Mouse (Mus musculus) heart, embryonic 15.5 days (tissue): Measurements from ENCODE around the gene Tspyl1. TPM values are rescaled to one million over a fixed set of nuclear protein-coding genes. Genes with fewer than 3 reads are reported as not detected.

ENCODE experiments used
- ATAC-seq: fragments of 200-750 bp; cut with Nextera tagmentation; replicated peaks from 2 replicates; pipeline ENCODE4 v1.8.0; 2017; ENCODE audit warnings: low read depth, moderate TSS enrichment; ENCODE audit not compliant: insufficient number of reproducible peaks, insufficient read depth, low FRiP score
- H3K27ac ChIP-seq: fragments of 300-500 bp; sonication (generic); 2 replicates; pipeline ENCODE4 v1.5.1; 2015; ENCODE audit warnings: mild to moderate bottlenecking, inconsistent platforms
- H3K27me3 ChIP-seq: fragments of 300-500 bp; sonication (generic); 2 replicates; pipeline ENCODE4 v1.6.1; 2015; ENCODE audit warnings: inconsistent platforms
- H3K36me3 ChIP-seq: fragments of 300-500 bp; sonication (generic); 2 replicates; pipeline ENCODE4 v1.6.1; 2015; ENCODE audit warnings: mild to moderate bottlenecking, inconsistent platforms
- H3K4me1 ChIP-seq: fragments of 300-500 bp; sonication (generic); replicated peaks from 2 replicates; pipeline ENCODE4 v1.6.1; 2015; ENCODE audit warnings: inconsistent platforms
- H3K4me2 ChIP-seq: fragments of 300-500 bp; sonication (generic); 2 replicates; pipeline ENCODE4 v1.6.1; 2015; ENCODE audit warnings: inconsistent platforms, mild to moderate bottlenecking, moderate library complexity
- H3K4me3 ChIP-seq: fragments of 300-500 bp; sonication (generic); 2 replicates; pipeline ENCODE4 v1.5.1; 2015; ENCODE audit warnings: mild to moderate bottlenecking, inconsistent platforms
- H3K9ac ChIP-seq: fragments of 300-500 bp; sonication (generic); 2 replicates; pipeline ENCODE4 v1.6.1; 2015; ENCODE audit warnings: mild to moderate bottlenecking, inconsistent platforms
- H3K9me3 ChIP-seq: fragments of 300-500 bp; sonication (generic); replicated peaks from 2 replicates; pipeline ENCODE4 v1.6.1; 2016; ENCODE audit warnings: inconsistent platforms
- WGBS: fragments of 180-500 bp; shearing (Covaris S2); methylation state at CpG from one replicate; pipeline ENCODE4 v1.1.7; 2015; ENCODE audit warnings: mixed read lengths; 5-methylcytosine and 5-hydroxymethylcytosine counted together
- polyA plus RNA-seq: library from polyadenylated mRNA; unstranded; fragments of >200 nt; fragmentation: Nextera tagmentation; extraction: Ambion mirVana; gene quantifications from 2 replicates; pipeline ENCODE4 v1.2.1, GENCODE M21; 2015

Gene Tspyl1
- polyA plus RNA-seq, 1 experiment from 2014 or later: 72.5 TPM

DNA sequence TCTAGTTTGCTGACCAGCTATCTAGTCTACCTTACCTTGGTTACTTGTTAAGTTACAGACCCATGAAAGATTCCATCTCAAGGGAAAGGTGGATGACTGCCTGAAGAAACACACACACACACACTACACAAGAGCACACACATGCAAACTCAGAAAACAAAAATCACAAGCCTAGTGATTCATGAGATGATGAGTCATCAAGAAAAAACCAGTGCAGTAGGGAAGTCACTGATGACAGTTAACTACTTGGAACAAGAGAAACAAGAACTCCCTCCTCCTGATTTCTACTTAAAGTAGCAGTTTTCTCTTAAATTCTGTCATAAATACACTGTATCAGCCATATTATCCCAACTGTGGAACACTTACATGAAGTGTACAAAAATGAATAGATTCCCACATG, 25.1 kb downstream of the Tspyl1 start:
- no peak overlapping the region for H3K4me3 ChIP-seq
- no peak for ATAC-seq
- H3K4me1 ChIP-seq: peaks cover 9% of the 10 kb centered on the region; the same call in 1 of the 2 replicates
- H3K9me3 ChIP-seq: no peaks in the 10 kb centered on the region
- H3K27ac ChIP-seq: no peak overlapping the region
- H3K36me3 ChIP-seq: no peaks in the 10 kb centered on the region
- no peaks in the 10 kb centered on the region for H3K27me3 ChIP-seq
- H3K4me2 ChIP-seq: no peak overlapping the region
- H3K9ac ChIP-seq: no peak overlapping the region

DNA sequence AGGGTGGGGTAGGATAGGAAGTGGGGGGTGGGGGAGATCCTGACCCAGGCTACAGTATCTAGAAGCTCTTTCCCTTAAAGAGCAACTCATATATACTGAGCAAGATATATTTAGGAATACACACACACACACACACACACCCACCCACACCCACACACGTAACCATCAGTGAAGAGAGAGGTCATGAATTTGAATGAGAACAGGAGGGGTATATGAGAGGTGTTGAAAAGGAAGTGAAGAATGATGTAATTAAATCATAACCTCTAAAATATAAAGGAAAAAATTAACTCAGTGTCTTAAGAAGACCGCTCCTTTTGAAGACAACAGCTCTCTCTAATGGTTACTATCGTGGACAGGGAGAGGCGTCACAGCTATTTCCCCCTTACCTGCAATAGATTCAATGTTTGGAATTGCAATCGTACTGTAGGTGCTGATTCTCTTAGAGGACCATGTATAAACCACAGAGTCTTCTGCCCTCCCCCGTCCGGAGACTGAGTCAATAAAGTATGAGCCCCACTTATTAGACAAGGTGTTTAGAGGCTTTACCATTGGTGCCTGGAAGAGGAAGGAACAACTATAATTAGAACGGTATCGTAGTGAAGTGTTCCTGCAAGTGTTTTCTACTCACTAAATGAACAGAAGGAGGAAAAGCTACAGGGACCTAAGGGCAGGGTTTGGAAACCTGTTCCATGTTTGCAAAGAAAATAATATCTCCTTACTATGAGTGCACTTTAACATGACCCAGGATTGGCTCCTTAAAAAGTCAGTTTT, 28.1 kb downstream of the Tspyl1 start:
- peak overlapping the region; percentile 36; the same call in 1 of the 2 replicates for H3K4me2 ChIP-seq
- no peak overlapping the region for H3K9ac ChIP-seq
- no peaks in the 10 kb centered on the region for H3K36me3 ChIP-seq
- no peak overlapping the region; the same call in 1 of the 2 replicates for H3K27ac ChIP-seq
- H3K27me3 ChIP-seq: no peaks in the 10 kb centered on the region
- H3K9me3 ChIP-seq: no peaks in the 10 kb centered on the region
- WGBS: 60% methylated on average over 9 of the region's 9 CpGs
- H3K4me3 ChIP-seq: no peak overlapping the region
- peaks cover 4% of the 10 kb centered on the region; the same call in 1 of the 2 replicates for H3K4me1 ChIP-seq
- ATAC-seq: no peak

DNA sequence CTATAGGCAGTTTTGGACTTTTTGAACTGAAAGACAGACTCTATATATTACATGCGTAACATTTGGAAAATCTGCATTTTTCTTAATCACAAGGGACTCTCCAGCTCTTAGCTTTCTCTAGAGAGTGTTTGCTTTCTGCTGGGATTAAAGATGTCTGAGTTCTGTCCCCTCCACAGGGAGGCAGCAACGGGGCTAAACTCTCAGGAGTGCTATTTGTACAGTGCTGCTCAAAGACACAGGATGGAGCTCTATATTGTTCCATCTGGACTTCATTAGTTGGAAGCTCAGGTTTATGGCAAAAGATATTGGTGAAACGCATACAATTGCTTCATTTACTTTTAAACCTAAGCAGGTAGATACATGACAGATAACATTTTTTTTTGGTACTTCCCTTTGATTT, 30.5 kb downstream of the Tspyl1 start:
- Histone ChIP-seq H3K9me3 (no peaks in the 10 kb centered on the region), H3K4me2 (no peak overlapping the region), H3K4me3 (no peak overlapping the region), H3K36me3 (no peaks in the 10 kb centered on the region), H3K4me1 (peaks cover 9% of the 10 kb centered on the region), H3K9ac (no peak overlapping the region), H3K27ac (no peak overlapping the region), H3K27me3 (no peaks in the 10 kb centered on the region)
- WGBS: 64% methylated on average over 3 of the region's 3 CpGs
- no peak for ATAC-seq

DNA sequence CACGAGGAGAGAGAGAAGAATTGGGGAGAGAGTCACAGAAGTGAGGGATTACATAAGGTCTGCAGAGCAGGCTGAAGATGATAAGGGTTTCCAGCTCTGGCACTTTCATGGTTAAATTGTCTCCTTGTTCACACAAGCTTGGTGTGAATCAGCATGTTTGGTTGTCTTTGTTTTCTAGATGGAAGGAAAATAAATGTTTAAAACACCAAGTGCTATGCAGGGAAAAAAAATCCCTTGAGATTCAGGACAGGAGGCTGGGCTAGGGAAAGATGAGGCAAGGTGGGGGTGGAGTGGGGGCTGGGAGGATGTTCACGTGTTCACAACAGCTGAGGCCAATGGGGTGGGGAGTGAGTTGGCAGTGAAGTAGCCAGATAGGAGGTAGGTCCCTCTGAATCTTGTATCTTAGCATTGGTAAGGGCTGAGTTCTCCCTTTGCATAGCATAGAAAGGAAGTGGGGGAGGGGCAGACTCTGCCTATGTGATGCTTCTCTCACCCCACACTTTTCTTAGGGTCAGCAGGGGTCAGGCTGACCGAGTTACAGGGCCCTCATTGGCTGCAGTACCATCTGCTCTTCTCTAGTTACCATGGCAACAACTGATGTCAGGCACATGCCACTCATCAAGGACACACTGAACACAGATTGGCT, 34.7 kb downstream of the Tspyl1 start:
- ATAC-seq: no peak; the same call in 1 of the 2 replicates
- 11% methylated on average over 3 of the region's 3 CpGs for WGBS
- Histone ChIP-seq H3K9me3 (no peaks in the 10 kb centered on the region), H3K36me3 (no peaks in the 10 kb centered on the region), H3K27ac (no peak overlapping the region), H3K27me3 (no peaks in the 10 kb centered on the region), H3K4me2 (no peak overlapping the region), H3K4me1 (peaks cover 5% of the 10 kb centered on the region; the same call in 1 of the 2 replicates), H3K9ac (no peak overlapping the region), H3K4me3 (no peak overlapping the region)

DNA sequence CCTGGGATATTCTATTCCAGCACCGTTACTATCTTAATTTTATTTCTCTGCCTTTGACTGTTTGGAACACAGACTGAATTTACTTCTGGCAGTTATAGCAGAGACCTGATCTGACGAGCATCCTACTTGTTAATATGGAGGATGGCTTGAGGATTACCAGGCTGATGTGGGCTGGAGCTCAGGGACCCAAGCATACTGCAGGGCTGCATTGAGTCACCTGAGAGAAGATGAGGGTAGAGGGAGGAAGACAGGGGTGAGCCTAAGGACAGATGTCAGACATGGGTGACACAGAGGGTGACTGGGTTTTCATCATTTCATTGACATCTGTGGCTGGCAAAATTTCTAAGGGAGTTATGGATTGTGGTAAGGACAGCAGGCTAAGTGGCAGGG, 35.2 kb downstream of the Tspyl1 start:
- Histone ChIP-seq H3K4me3 (no peak overlapping the region), H3K36me3 (no peaks in the 10 kb centered on the region), H3K4me1 (peaks cover 5% of the 10 kb centered on the region; the same call in 1 of the 2 replicates), H3K4me2 (no peak overlapping the region), H3K27me3 (no peaks in the 10 kb centered on the region), H3K27ac (no peak overlapping the region), H3K9me3 (no peaks in the 10 kb centered on the region), H3K9ac (no peak overlapping the region)
- no peak for ATAC-seq
- whole genome bisulfite sequencing: 46% methylated on average over 2 of the region's 2 CpGs

DNA sequence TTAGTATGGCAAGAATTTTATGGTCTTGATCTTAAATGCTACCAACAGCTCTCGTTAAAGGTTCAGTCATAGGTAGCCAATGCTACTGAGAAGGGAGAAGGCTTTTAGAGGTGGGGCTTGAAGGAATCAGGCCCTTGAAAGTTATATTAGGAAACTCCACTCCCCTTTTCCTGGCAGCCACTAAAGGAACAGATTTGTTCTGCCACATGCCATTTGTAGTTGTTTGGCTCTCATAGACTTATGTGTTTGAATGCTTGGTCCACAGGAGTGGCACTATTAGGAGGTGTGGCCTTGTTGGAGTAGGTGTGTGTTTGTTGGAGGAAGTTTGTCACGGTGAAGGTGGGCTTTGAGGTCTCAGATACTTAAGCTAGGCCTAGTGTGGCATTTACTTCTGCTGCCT, 38.8 kb downstream of the Tspyl1 start:
- H3K36me3 ChIP-seq: no peaks in the 10 kb centered on the region
- H3K9me3 ChIP-seq: no peaks in the 10 kb centered on the region
- H3K9ac ChIP-seq: no peak overlapping the region
- H3K4me1 ChIP-seq: peaks cover 5% of the 10 kb centered on the region; the same call in 1 of the 2 replicates
- no peaks in the 10 kb centered on the region for H3K27me3 ChIP-seq
- H3K4me3 ChIP-seq: no peak overlapping the region
- WGBS: 43% methylated on average over 2 of the region's 2 CpGs
- peak overlapping the region; percentile 27; the same call in 1 of the 2 replicates for H3K27ac ChIP-seq
- ATAC-seq: no peak
- no peak overlapping the region for H3K4me2 ChIP-seq

DNA sequence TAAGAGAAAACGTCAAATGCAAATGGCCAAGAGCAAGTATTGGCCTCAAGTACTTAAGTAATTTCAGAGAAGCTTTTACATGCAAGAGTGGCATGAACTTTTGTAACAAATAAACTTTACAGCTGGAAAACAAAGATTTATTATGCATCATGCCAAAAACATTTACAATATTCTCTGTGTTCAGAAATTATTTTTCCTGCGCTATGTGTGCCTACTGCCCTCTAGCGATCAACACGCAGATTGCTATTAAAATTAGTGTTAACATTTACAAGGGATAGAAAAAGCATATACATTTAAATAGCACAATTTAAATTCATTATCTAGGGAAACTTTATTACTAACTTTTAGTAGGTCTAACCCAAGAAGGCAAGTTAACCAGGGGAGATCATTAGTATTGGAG, 44.7 kb downstream of the Tspyl1 start:
- H3K4me3 ChIP-seq: no peak overlapping the region
- H3K4me1 ChIP-seq: no peaks in the 10 kb centered on the region
- no peaks in the 10 kb centered on the region for H3K27me3 ChIP-seq
- no peak for ATAC-seq
- no peaks in the 10 kb centered on the region for H3K9me3 ChIP-seq
- no peak overlapping the region for H3K4me2 ChIP-seq
- H3K36me3 ChIP-seq: no peaks in the 10 kb centered on the region
- WGBS: 21% methylated on average over 4 of the region's 4 CpGs
- no peak overlapping the region for H3K9ac ChIP-seq
- no peak overlapping the region for H3K27ac ChIP-seq

DNA sequence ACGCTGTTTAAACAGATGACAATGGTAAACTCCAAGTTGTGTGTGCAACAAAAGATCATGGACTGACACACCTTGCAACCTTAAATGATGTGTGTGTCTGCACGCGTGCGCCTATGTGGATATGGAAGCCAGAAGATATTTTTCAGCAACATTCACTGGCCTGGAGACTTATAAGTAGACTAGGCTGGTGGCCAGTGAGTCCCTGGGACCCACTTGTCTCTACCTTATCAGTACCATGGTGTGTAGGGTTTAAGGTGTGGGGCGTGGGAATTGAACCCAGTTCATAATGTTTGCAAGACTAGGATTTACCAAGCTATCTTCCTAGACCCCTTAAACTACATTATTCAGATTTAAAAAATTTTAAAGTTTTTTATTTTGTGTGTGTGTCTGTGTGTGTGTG, 45.2 kb downstream of the Tspyl1 start:
- no peaks in the 10 kb centered on the region for H3K9me3 ChIP-seq

DNA sequence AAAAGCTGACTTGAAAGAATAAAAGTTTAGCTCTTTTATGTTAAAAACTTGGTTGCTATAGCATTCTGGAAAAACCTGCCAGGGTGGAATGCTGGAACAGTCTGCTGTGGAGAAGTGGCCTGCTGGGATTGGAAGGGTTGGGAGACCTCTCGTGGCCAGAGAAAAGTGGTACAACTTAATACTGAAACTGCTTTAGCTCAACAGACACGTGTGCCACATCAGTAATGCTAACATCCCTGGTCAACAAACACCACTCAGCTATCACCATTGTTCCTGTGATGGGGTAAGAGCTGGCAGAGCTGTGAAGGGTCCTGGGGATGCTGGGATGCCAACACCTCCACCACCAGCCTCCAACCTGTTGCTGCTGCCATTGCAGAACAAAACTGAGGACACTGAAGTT, 46.3 kb downstream of the Tspyl1 start:
- Histone ChIP-seq H3K4me1 (no peaks in the 10 kb centered on the region), H3K9ac (no peak overlapping the region), H3K4me2 (0 out of 2 replicates have a peak overlapping the region, but pooled peaks have one; percentile 30), H3K27me3 (no peaks in the 10 kb centered on the region), H3K4me3 (no peak overlapping the region), H3K9me3 (no peaks in the 10 kb centered on the region), H3K36me3 (no peaks in the 10 kb centered on the region), H3K27ac (no peak overlapping the region)
- no peak for ATAC-seq
- WGBS: 0% methylated on average over 2 of the region's 2 CpGs

More for the DNA sequence above, 45.2 kb downstream of the Tspyl1 start:
- Histone ChIP-seq H3K4me2 (no peak overlapping the region), H3K4me1 (no peaks in the 10 kb centered on the region), H3K27me3 (no peaks in the 10 kb centered on the region), H3K36me3 (no peaks in the 10 kb centered on the region), H3K9ac (no peak overlapping the region), H3K27ac (no peak overlapping the region), H3K4me3 (no peak overlapping the region)
- WGBS: 56% methylated on average over 5 of the region's 5 CpGs
- ATAC-seq: no peak

Other genes with a start within 250 kb of the Tspyl1 start
- gene Trappc3l, start 244.6 kb upstream of the Tspyl1 start, polyA plus RNA-seq: not detected in 2 replicates
- not detected in 2 replicates for gene Calhm4, start 237.9 kb upstream of the Tspyl1 start, polyA plus RNA-seq
- 1.6 and 1.9 TPM in 2 replicates for gene Calhm5, start 185.7 kb upstream of the Tspyl1 start, polyA plus RNA-seq
- gene Calhm6, start 154.2 kb upstream of the Tspyl1 start, polyA plus RNA-seq: 0.78 and 0.89 TPM in 2 replicates
- gene Dse, start 74.5 kb upstream of the Tspyl1 start, polyA plus RNA-seq: 12.4 and 16.1 TPM in 2 replicates
- 18.5 and 20.1 TPM in 2 replicates for gene Tspyl4, start 15.3 kb downstream of the Tspyl1 start, polyA plus RNA-seq
- gene Col10a1, start 107.8 kb downstream of the Tspyl1 start, polyA plus RNA-seq: 0.16 TPM in 1 of 2 replicates, not detected in the other
- 5.1 and 6.5 TPM in 2 replicates for gene Nt5dc1, start 136.4 kb downstream of the Tspyl1 start, polyA plus RNA-seq
- 3.6 and 4.7 TPM in 2 replicates for gene Frk, start 201.2 kb downstream of the Tspyl1 start, polyA plus RNA-seq